Mouse (Mus musculus): ENCODE data around the gene Itk. TPM values are rescaled to one million over a fixed set of nuclear protein-coding genes. Genes with fewer than 3 reads are reported as not detected.

Gene Itk
- total RNA-seq, 2 experiments from 2014 or later: 0.13 to 0.23 TPM

- DNase-seq: no peak
These were observed 4.1 kb upstream of the Itk start for GRCm38 (mm10) chr11:46393413-46393812.

GRCm38 (mm10) chr11:46392890-46393289 lies 3.6 kb upstream of the Itk start:
- DNase-seq: no peak

GRCm38 (mm10) chr11:46390621-46391020 lies 1.3 kb upstream of the Itk start:
- no peak for DNase-seq

GRCm38 (mm10) chr11:46388438-46388837 lies 877 bp downstream of the Itk start:
- DNase-seq: no peak

GRCm38 (mm10) chr11:46387061-46387460 lies 2.3 kb downstream of the Itk start:
- no peak for DNase-seq

GRCm38 (mm10) chr11:46386556-46386955 lies 2.8 kb downstream of the Itk start:
- no peak for DNase-seq

GRCm38 (mm10) chr11:46384925-46385324 lies 4.4 kb downstream of the Itk start:
- DNase-seq: no peak

- no peak for DNase-seq
These were observed 6.8 kb downstream of the Itk start for GRCm38 (mm10) chr11:46382466-46382865.

GRCm38 (mm10) chr11:46380097-46380675 lies 9.1 kb downstream of the Itk start:
- DNase-seq: no peak

- DNase-seq: no peak
These were observed 11.2 kb downstream of the Itk start for GRCm38 (mm10) chr11:46377819-46378782.

GRCm38 (mm10) chr11:46377316-46377715 lies 12.0 kb downstream of the Itk start:
- no peak for DNase-seq

- no peak for DNase-seq
These were observed 14.3 kb downstream of the Itk start for GRCm38 (mm10) chr11:46375015-46375414.

GRCm38 (mm10) chr11:46373071-46374030 lies 16.0 kb downstream of the Itk start:
- no peak for DNase-seq

- DNase-seq: no peak
These were observed 16.9 kb downstream of the Itk start for GRCm38 (mm10) chr11:46372331-46372953.

- DNase-seq: no peak
These were observed 18.1 kb downstream of the Itk start for GRCm38 (mm10) chr11:46371250-46371649.

GRCm38 (mm10) chr11:46370457-46370856 lies 18.9 kb downstream of the Itk start:
- no peak for DNase-seq

- no peak for DNase-seq
These were observed 23.0 kb downstream of the Itk start for GRCm38 (mm10) chr11:46366357-46366756.

GRCm38 (mm10) chr11:46365744-46366143 lies 23.6 kb downstream of the Itk start:
- no peak for DNase-seq

GRCm38 (mm10) chr11:46363864-46364263 lies 25.5 kb downstream of the Itk start:
- DNase-seq: no peak

GRCm38 (mm10) chr11:46362061-46363022 lies 27.0 kb downstream of the Itk start:
- DNase-seq: peak in 1 of 2 experiments; percentile 3

Data from adrenal gland, postnatal 36 days (tissue).